7 mouse cellular contexts compared by ENCODE assay signal in the genomic region with DNA sequence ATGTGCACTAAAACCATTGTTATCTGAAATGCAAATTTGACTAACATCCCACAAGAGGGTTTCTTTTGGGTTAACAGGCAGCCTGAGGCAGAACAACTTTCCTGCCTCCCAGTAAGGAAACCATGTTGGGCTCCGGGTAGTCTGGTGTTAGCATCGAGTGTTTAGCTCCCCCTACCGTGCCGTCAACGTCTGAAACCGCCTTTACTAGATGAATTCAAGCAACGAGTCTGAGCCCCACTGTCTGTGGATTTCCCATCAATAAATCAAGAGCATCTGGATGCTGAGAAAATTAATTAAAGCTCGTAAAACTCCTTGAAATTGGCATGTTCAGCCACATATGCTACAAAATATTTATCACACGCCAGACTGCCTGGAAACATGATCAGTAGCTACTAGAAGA. TPM values are rescaled to one million over a fixed set of nuclear protein-coding genes. Genes with fewer than 3 reads are reported as not detected.
DNase-seq lines count a peak whose midpoint lies in the region; ATAC-seq lines count a peak whose summit lies in the region.

No protein-coding gene starts in this region.

- H3K9ac ChIP-seq in hindbrain, embryonic 14.5 days = no peak overlapping the region
- H3K9ac ChIP-seq in hindbrain, embryonic 13.5 days = no peak overlapping the region

- no peak overlapping the region for H3K4me3 ChIP-seq in hindbrain, embryonic 14.5 days (replicated peaks; ENCODE audit: low read length)
- no peak overlapping the region for H3K4me3 ChIP-seq in hindbrain, embryonic 13.5 days

- H3K4me1 ChIP-seq in hindbrain, embryonic 14.5 days (replicated peaks; ENCODE audit: control insufficient read depth, insufficient read depth, low read length) = no peaks in the 10 kb centered on the region; the same call in 1 of the 2 replicates
- peaks cover 6% of the 10 kb centered on the region; the same call in 1 of the 2 replicates for H3K4me1 ChIP-seq in hindbrain, embryonic 13.5 days (replicated peaks)

- no peaks in the 10 kb centered on the region for H3K36me3 ChIP-seq in hindbrain, embryonic 14.5 days (replicated peaks; ENCODE audit: control insufficient read depth, insufficient read depth)
- no peaks in the 10 kb centered on the region for H3K36me3 ChIP-seq in hindbrain, embryonic 13.5 days

- H3K9me3 ChIP-seq in hindbrain, embryonic 14.5 days (ENCODE audit: control insufficient read depth, low read length) = no peaks in the 10 kb centered on the region
- no peaks in the 10 kb centered on the region for H3K9me3 ChIP-seq in hindbrain, embryonic 13.5 days

- H3K27ac ChIP-seq in hindbrain, embryonic 14.5 days = no peak overlapping the region
- no peak overlapping the region for H3K27ac ChIP-seq in hindbrain, embryonic 13.5 days

- no peak overlapping the region for H3K4me2 ChIP-seq in hindbrain, embryonic 14.5 days (replicated peaks)
- no peak overlapping the region for H3K4me2 ChIP-seq in hindbrain, embryonic 13.5 days

- ATAC-seq in hindbrain, embryonic 14.5 days (ENCODE audit: low FRiP score) = no peak
- no peak for ATAC-seq in hindbrain, embryonic 13.5 days (ENCODE audit: low FRiP score)
- ATAC-seq in megakaryocyte progenitor cell, adult 5-6 weeks (replicated peaks; ENCODE audit: poor library complexity) = no peak

- 29% methylated on average over 9 of the region's 9 CpGs for WGBS in hindbrain, embryonic 14.5 days
- WGBS in hindbrain, embryonic 13.5 days = 36% methylated on average over 9 of the region's 9 CpGs

- peak; percentile 53 for DNase-seq in hindbrain, embryonic 14.5 days (ENCODE audit: low spot score)
- peak; percentile 18 for DNase-seq in thymus, postnatal 25 days
- no peak for DNase-seq in thymus, adult 18-20 months
- DNase-seq in layer of hippocampus, adult 8-10 months (ENCODE audit: low spot score in 2 of 2) = peak; percentile 45 to 53
- DNase-seq in heart, adult 8-10 months (ENCODE audit: low spot score) = no peak

- no peaks in the 10 kb centered on the region for H3K27me3 ChIP-seq in hindbrain, embryonic 14.5 days (ENCODE audit: control insufficient read depth, insufficient read depth, low read length)
- no peaks in the 10 kb centered on the region for H3K27me3 ChIP-seq in hindbrain, embryonic 13.5 days

RNA-seq across cellular contexts. Expression of a gene that starts 15.8 kb away (rescaled TPM):
- polyA plus RNA-seq in hindbrain, embryonic 14.5 days (2014; fragmentation: Nextera tagmentation; extraction: Ambion mirVana) = 27.2 and 28.8 TPM in 2 replicates
- polyA plus RNA-seq in hindbrain, embryonic 13.5 days (2015; fragmentation: Nextera tagmentation; extraction: Ambion mirVana) = 14.9 and 15.9 TPM in 2 replicates
- 10 to 100 TPM; 67.6 to 75.5 (median 72.2) TPM for total RNA-seq in layer of hippocampus, adult 8-10 months (2022)
- 1.8 and 2.0 TPM in 2 replicates for total RNA-seq in megakaryocyte progenitor cell, adult 5-6 weeks (2015)
- 1.7 and 2.3 TPM in 2 replicates for total RNA-seq in megakaryocyte progenitor cell, adult 5-6 weeks (2017)
- 10 to 100 TPM; 10.8 to 18.3 (median 15.4) TPM for total RNA-seq in heart, adult 8-10 months (2022)

Comparison
In these comparisons a context has a peak if more than half of its experiments do, and no peak if none do; other contexts are left out.
1. DNase-seq: peak in hindbrain, embryonic 14.5 days (single experiment), thymus, postnatal 25 days (single experiment) and layer of hippocampus, adult 8-10 months (2 of 2); none in thymus, adult 18-20 months (0 of 2) and heart, adult 8-10 months (single experiment).